Mouse (Mus musculus): ENCODE data around the gene Lrsam1. TPM values are rescaled to one million over a fixed set of nuclear protein-coding genes. Genes with fewer than 3 reads are reported as not detected.

The Lrsam1 gene
- total RNA-seq, 2 experiments from 2014 or later: 32.4 to 34.7 TPM

- peak; percentile 87 to 89 for DNase-seq
These were observed 5.5 kb upstream of the Lrsam1 start for GRCm38 (mm10) chr2:32966689-32967631.

DNA sequence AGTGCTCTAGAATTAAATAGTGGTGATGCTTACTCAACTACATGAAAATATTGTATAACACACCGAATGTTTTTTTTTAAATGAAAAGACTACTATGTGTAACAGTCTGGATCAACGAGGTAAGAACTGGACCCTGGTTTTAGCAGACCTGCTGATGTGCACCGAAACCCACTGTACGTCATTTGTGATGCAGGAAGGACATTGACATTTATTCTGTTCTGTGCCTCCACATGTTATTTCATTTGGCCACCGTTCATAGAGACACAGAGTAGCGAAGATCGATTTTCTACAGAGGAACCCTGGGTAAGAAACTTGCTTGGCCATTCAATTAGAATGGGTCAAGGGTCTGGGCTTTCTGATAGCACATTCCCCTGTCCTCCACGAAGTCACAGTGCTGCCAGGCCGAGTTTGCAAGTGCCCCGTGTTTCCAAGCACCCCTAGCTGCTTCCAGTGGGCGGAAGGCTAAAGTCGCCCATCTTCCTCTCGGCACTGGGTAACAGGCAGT, 4.8 kb upstream of the Lrsam1 start:
- DNase-seq: no peak

DNA sequence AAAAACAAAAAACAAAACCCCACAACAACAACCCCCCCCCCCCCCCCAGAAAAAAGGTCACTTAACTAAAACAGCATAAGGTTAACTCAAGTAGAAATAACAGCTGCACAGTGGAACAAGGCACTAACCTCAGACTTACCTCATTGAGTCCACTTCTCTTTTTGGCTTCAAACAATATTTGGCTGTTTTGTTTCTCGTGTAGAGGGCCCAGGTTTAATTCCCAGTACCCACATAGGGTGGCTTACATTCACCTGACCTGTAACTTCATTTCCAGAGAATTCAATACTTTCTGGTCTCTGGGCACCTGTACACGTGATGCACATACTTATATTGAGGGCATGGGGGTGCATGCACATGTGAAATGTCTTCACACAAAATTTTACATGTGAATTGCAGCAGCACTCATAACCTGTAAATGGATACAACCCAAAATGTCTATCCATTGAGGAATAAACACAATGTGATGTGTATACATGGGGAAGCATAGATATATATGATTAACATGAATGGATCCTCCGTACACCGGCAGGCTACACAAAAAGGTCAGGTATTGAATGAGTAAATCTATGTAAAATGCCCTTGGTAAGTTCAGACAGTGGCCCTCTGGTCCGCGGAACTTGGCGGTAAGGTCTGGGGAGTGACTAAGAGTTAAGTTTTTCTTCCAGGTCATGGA, 4.2 kb upstream of the Lrsam1 start:
- no peak for DNase-seq

- DNase-seq: no peak
These were observed 3.4 kb upstream of the Lrsam1 start for GRCm38 (mm10) chr2:32964659-32965457.

DNA sequence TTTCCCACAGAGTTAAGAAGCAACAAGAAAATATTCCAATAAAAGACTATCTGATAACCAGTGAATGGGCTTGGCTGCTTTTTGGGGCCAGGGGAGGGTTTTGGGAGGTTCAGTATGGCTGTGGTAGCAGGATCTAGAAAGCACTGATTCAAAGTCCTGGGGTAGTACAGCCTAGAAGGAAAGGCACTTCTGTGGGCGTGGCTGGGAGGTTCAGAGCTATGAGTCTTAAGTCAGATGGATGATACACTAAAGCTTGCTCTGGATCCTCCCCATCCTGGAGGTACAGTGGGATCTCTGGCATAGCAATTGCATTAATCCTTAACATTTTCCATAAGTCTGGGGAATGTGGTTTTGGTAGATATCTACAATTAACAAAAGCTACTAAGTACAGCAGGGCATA, 2.6 kb upstream of the Lrsam1 start:
- DNase-seq: no peak

DNA sequence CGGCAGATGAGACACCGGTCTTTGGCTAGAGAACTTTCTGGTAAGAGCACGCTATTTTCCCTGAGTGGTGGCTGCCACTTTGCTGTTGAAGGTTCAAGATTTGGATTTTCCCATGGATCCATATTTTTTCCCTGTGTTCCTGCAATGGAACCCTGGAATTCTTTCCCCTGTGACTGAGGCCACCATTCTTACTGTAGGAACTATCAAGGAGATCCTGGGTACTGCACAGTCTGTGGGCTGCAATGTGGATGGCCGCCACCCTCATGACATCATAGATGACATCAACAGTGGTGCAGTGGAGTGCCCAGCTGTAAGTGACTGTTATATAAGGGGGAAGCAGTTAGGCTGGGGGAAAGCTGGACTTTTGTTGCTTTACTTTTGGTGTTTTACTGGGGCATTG, 2.1 kb upstream of the Lrsam1 start:
- no peak for DNase-seq

- DNase-seq: no peak
These were observed 1.4 kb upstream of the Lrsam1 start for GRCm38 (mm10) chr2:32962875-32963220.

DNA sequence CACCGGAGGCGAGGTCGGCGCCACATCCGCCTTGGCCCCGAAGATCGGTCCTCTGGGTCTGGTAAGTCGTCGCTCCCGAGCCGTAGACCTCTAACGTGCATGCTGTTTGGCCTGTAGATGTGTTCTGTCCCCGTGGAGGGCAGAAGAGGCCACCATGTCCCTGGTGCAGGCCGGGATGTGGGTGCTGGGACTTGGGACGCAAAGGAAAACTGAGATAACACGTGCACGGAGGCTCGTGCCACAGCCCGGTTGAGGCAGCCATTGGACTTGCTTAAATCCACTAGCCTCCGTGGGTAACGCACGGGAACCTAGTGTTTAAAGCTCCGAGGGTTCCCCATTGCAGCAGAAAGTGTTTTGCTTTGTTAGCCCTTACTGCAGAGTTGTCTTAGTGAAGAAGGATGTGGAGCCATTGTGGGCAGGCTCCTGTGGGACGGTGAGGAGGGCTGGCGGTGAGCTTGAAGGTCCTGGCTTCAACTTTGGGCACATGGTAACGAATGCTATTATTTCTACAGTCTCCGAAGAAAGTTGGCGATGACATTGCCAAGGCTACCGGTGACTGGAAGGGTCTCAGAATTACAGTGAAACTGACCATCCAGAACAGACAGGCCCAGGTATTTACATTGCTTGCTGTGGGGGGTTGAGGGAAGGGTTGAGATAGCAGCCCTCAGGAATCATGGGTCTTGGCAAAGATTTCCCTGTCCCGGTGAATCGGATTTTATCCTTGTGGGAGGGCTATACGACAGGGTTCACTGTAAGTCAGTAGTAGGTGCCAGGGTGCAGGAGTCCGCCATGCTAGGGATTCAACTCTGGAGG, 854 bp upstream of the Lrsam1 start:
- DNase-seq: no peak

DNA sequence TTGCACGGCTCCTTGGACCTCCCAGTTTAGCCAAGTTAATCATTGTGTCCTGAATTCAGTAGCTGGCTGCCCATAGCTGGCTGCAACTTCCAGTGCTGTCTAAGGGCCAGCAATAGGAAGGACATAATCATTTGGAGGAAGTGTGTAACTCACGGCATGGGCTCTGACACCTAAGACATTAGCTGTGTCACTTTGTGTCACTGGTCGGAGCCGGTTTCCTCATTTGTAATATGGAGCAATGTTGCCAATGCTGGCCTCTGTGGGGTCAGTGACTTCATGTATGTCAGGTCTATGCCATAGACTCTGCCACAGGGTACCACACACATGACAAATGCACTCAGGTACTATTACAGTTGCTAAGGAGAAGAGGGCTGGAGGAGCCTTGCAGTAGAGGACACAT, 1.1 kb downstream of the Lrsam1 start:
- DNase-seq: no peak

GRCm38 (mm10) chr2:32957344-32957743, 4.1 kb downstream of the Lrsam1 start:
- no peak for DNase-seq

- DNase-seq: no peak
These were observed 6.8 kb downstream of the Lrsam1 start for GRCm38 (mm10) chr2:32954581-32954980.

DNA sequence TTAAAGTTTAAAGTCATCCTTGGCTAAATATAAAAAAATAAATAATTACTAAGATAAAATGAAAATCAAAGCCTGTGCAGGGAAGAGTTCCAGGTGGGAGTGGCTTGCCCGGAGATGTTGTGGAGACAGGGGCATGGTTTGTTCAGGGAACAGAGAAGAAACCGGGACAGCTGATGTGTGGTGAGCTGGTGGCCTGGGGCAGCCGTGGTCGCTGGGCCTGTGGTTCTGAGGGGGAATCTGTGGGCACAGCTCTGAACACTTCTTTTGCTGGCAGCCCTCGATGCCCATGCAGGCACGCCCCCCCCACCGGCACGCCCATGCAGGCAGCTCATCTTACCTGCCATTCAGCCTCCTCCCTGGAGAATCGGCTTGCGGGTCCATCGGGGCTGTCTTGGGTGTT, 14.0 kb downstream of the Lrsam1 start:
- no peak for DNase-seq

DNA sequence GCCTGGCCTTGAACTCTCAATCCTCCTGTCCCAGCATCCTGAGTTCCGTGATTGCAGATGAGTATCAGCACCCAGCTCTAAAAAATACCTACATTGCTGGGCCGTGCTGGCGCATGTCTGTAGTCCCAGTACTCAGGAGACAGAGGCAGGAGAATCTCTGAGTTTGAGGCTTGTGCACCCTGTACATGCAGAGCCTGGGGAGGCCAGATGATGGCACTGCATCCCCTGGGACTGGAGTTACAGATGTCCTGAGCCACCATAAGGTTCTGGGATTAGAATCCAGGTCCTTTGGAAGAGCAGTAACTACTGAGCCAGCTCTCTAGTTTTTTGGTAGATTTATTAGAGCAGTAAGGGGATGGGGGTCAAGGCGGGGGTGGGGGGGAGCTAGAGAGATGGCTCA, 20.9 kb downstream of the Lrsam1 start:
- no peak for DNase-seq

- DNase-seq: no peak
These were observed 22.0 kb downstream of the Lrsam1 start for GRCm38 (mm10) chr2:32939418-32939817.

DNA sequence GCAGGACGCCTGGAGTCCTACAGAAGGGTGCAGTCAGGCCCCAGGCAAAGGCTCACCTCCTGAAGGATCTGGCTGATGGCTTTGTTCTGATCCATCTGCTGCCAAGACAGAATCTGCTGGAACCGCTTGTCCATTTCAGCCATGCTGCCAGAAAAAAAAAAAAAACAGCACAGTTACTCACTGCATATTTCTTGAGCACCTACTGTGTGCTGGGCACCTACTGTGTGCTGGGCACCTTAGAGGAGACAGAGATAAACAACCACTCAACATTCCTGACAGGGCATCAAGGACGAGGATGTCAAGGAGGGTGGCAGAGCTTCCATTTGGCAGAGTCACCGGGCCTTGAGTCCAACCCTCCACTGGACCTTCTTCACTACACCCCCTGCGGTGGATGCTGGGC, 22.7 kb downstream of the Lrsam1 start:
- no peak for DNase-seq

- no peak for DNase-seq
These were observed 29.7 kb downstream of the Lrsam1 start for GRCm38 (mm10) chr2:32931730-32932129.

- DNase-seq: no peak
These were observed 32.2 kb downstream of the Lrsam1 start for GRCm38 (mm10) chr2:32928947-32929829.

- DNase-seq: peak; percentile 63 to 65
These were observed 33.0 kb downstream of the Lrsam1 start for GRCm38 (mm10) chr2:32928235-32928946.

GRCm38 (mm10) chr2:32927624-32928234, 33.7 kb downstream of the Lrsam1 start:
- no peak for DNase-seq
